In genomic region chr7:118855877-118856304, GRCm38 (mm10) we compare ENCODE assay signal across 8 mouse cellular contexts. TPM values are rescaled to one million over a fixed set of nuclear protein-coding genes. Genes with fewer than 3 reads are reported as not detected.
DNase-seq lines count a peak whose midpoint lies in the region; ATAC-seq lines count a peak whose summit lies in the region.

Knop1 (minus strand) TSS chr7:118856254.

- DNase-seq in layer of hippocampus, adult 18-20 months (ENCODE audit: low spot score in 2 of 2): no peak
- DNase-seq in layer of hippocampus, adult 9-11 months: no peak
- no peak for DNase-seq in adrenal gland, adult 2 months
- no peak for DNase-seq in gastrocnemius, adult 18-20 months (ENCODE audit: low spot score)
- DNase-seq in natural killer cell, adult 2 months (ENCODE audit: low spot score in 2 of 2): no peak
- DNase-seq in right cerebral cortex, postnatal 10 days (ENCODE audit: low spot score in 2 of 2): no peak

- peak within 1 kb of the TSS; percentile 50 for H3K27ac ChIP-seq in hindbrain, embryonic 16.5 days (ENCODE audit: low read depth, low read length)
- H3K27ac ChIP-seq in macrophage: peak within 1 kb of the TSS; percentile 41

- H3K4me2 ChIP-seq in hindbrain, embryonic 16.5 days (ENCODE audit: low read length): peak within 1 kb of the TSS; percentile 79

- WGBS in hindbrain, embryonic 16.5 days: under 1% methylated on average over 32 of the region's 46 CpGs
- WGBS in macrophage (ENCODE audit: missing documents): under 1% methylated on average over 37 of the region's 46 CpGs

- peak within 1 kb of the TSS; percentile 58 for H3K9ac ChIP-seq in hindbrain, embryonic 16.5 days (ENCODE audit: low read depth, low read length)

- H3K9me3 ChIP-seq in hindbrain, embryonic 16.5 days (ENCODE audit: control insufficient read depth, low read length): no peaks in the 10 kb centered on the region

- peak; percentile 87 for ATAC-seq in hindbrain, embryonic 16.5 days

- H3K4me3 ChIP-seq in hindbrain, embryonic 16.5 days (ENCODE audit: low read length): peak within 1 kb of the TSS; percentile 52
- H3K4me3 ChIP-seq in macrophage (ENCODE audit: inconsistent target): peak within 1 kb of the TSS; percentile 90

- peaks cover 32% of the 10 kb centered on the region for H3K79me2 ChIP-seq in macrophage (ENCODE audit: inconsistent target)

- no peaks in the 10 kb centered on the region; the same call in 1 of the 2 replicates for H3K36me3 ChIP-seq in hindbrain, embryonic 16.5 days (ENCODE audit: control insufficient read depth, insufficient read depth, low read length)
- H3K36me3 ChIP-seq in macrophage (ENCODE audit: inconsistent target): 0 out of 2 replicates have a peak, but pooled peaks cover 9% of the 10 kb centered on the region

- peaks cover 12% of the 10 kb centered on the region for H3K4me1 ChIP-seq in hindbrain, embryonic 16.5 days (ENCODE audit: control insufficient read depth, insufficient read depth, low read depth, low read length)

- no peaks in the 10 kb centered on the region for H3K27me3 ChIP-seq in hindbrain, embryonic 16.5 days (replicated peaks; ENCODE audit: control insufficient read depth, insufficient read depth, low read length)

RNA-seq across cellular contexts. Expression of gene Knop1, which starts in this region (rescaled TPM):
- total RNA-seq in layer of hippocampus, adult 18-20 months (2021): 10 to 100 TPM; 24.4 to 25.1 TPM
- 10 to 100 TPM; 34.6 to 70.0 TPM for total RNA-seq in adrenal gland, adult 2 months (2021)
- polyA plus RNA-seq in adrenal gland, adult 2 months (2012; rRNA removed): 5.7 and 8.0 TPM in 2 replicates
- 10 to 100 TPM; 25.3 to 25.8 TPM for total RNA-seq in gastrocnemius, adult 18-20 months (2021)
- polyA plus RNA-seq in hindbrain, embryonic 16.5 days (2015; fragmentation: Nextera tagmentation; extraction: Ambion mirVana): 53.2 and 59.1 TPM in 2 replicates
- total RNA-seq in macrophage (2018; cell fraction: chromatin; rRNA removed): 10 to 100 TPM; 14.1 to 78.9 (median 23.0) TPM
- 10 to 100 TPM; 17.4 to 58.1 (median 30.5) TPM for total RNA-seq in macrophage (2018; cell fraction: cytosol; rRNA removed)
- 10 to 100 TPM; 14.0 to 67.0 (median 30.8) TPM for total RNA-seq in macrophage (2018; cell fraction: nucleus; rRNA removed)
- 29.4 to 58.4 TPM (median 42.2 TPM) in 3 replicates for polyA plus RNA-seq in macrophage (2018)
